Mouse (Mus musculus) limb, embryonic 14.5 days (tissue): ENCODE measurements around the gene Bap1. TPM values are rescaled to one million over a fixed set of nuclear protein-coding genes. Genes with fewer than 3 reads are reported as not detected.

Experiments used
- ATAC-seq: fragments of 200-750 bp; cut with Nextera tagmentation; 2 replicates; pipeline ENCODE4 v1.8.0; 2017; ENCODE audit warnings: low read depth, moderate number of reproducible peaks, moderate TSS enrichment; ENCODE audit not compliant: low FRiP score
- DNase-seq: peaks from one replicate; pipeline ENCODE4 v3.0.0-alpha.2; 2015; ENCODE audit warnings: low spot score
- H3K27ac ChIP-seq: fragments of 300-500 bp; sonication (generic); replicated peaks from 2 replicates; pipeline ENCODE4 v1.5.1; 2014; ENCODE audit warnings: low read depth, mild to moderate bottlenecking, low read length, moderate library complexity, mixed read lengths
- H3K27me3 ChIP-seq: fragments of 300-500 bp; sonication (generic); 2 replicates; pipeline ENCODE4 v1.6.1; 2014; ENCODE audit warnings: low read length, mixed read lengths; ENCODE audit not compliant: control insufficient read depth, insufficient read depth
- H3K36me3 ChIP-seq: fragments of 300-500 bp; sonication (generic); 2 replicates; pipeline ENCODE4 v1.6.1; 2014; ENCODE audit warnings: mild to moderate bottlenecking, low read length, moderate library complexity, mixed read lengths; ENCODE audit not compliant: control insufficient read depth, insufficient read depth
- H3K4me1 ChIP-seq: fragments of 300-500 bp; sonication (generic); 2 replicates; pipeline ENCODE4 v1.6.1; 2014; ENCODE audit warnings: antibody characterized with exemption, low read length, mixed read lengths; ENCODE audit not compliant: control insufficient read depth, insufficient read depth
- H3K4me2 ChIP-seq: fragments of 300-500 bp; sonication (generic); replicated peaks from 2 replicates; pipeline ENCODE4 v1.6.1; 2014; ENCODE audit warnings: low read depth, mild to moderate bottlenecking, low read length, moderate library complexity; ENCODE audit not compliant: severe bottlenecking
- H3K4me3 ChIP-seq: fragments of 300-500 bp; sonication (generic); replicated peaks from 2 replicates; pipeline ENCODE4 v1.5.1; 2014; ENCODE audit warnings: low read length
- H3K9ac ChIP-seq: fragments of 300-500 bp; sonication (generic); 2 replicates; pipeline ENCODE4 v1.6.1; 2014; ENCODE audit warnings: mild to moderate bottlenecking, low read depth, low read length, moderate library complexity; ENCODE audit not compliant: severe bottlenecking
- H3K9me3 ChIP-seq: fragments of 300-500 bp; sonication (generic); 2 replicates; pipeline ENCODE4 v1.6.1; 2016; ENCODE audit warnings: low read length; ENCODE audit not compliant: control insufficient read depth
- POLR2A ChIP-seq: fragments of 200-500 bp; IDR thresholded peaks from 2 replicates; pipeline ENCODE4 v1.8.0; 2012; ENCODE audit warnings: inconsistent platforms, mild to moderate bottlenecking, moderate library complexity, borderline replicate concordance; ENCODE audit not compliant: insufficient read depth, insufficient read length; ENCODE audit errors: extremely low read depth
- WGBS: fragments of 180-500 bp; shearing (Covaris S2); extraction: QIAGEN DNeasy Blood & Tissue Kit; methylation state at CpG from one replicate; pipeline ENCODE4 v1.1.7; 2014; 5-methylcytosine and 5-hydroxymethylcytosine counted together
- polyA plus RNA-seq, 2 experiments: library from polyadenylated mRNA; depleted of rRNA in 1 of 2; stranded (reverse) in 1 of 2; unstranded in 1 of 2; fragments of >200 nt; fragmentation: Nextera tagmentation in 1 of 2; extraction: Ambion mirVana in 1 of 2; gene quantifications; 2 replicates each; pipeline versions ENCODE4 v1.2.1 to v1.2.3; 2012 to 2014

The Bap1 gene
- polyA plus RNA-seq, 2 experiments, result 71.7 to 90.1 TPM

- H3K27ac ChIP-seq, result no peak overlapping the region
- peaks cover 3% of the 10 kb centered on the region; the same call in 1 of the 2 replicates for H3K4me1 ChIP-seq
- no peak overlapping the region for H3K4me2 ChIP-seq
- H3K9ac ChIP-seq, result no peak overlapping the region
- ATAC-seq (peak; percentile 32), DNase-seq (peak; percentile 78)
- no peaks in the 10 kb centered on the region for H3K27me3 ChIP-seq
- 0 out of 2 replicates have a peak, but pooled peaks cover 5% of the 10 kb centered on the region for H3K36me3 ChIP-seq
- TF ChIP-seq POLR2A, result no peak
- no peak overlapping the region for H3K4me3 ChIP-seq
- 20% methylated on average over 11 of the region's 11 CpGs for WGBS
- no peaks in the 10 kb centered on the region for H3K9me3 ChIP-seq
Measured at GRCm38 (mm10) chr14:31233996-31234591, 17.2 kb upstream of the Bap1 start.

- DNase-seq (no peak), ATAC-seq (no peak)
- no peak for TF ChIP-seq POLR2A
- Histone ChIP-seq H3K27me3 (no peaks in the 10 kb centered on the region), H3K9ac (no peak overlapping the region), H3K27ac (no peak overlapping the region), H3K4me3 (no peak overlapping the region), H3K4me2 (no peak overlapping the region), H3K9me3 (no peaks in the 10 kb centered on the region), H3K4me1 (no peaks in the 10 kb centered on the region), H3K36me3 (0 out of 2 replicates have a peak, but pooled peaks cover 8% of the 10 kb centered on the region)
- 80% methylated on average over 7 of the region's 7 CpGs for WGBS
Measured at GRCm38 (mm10) chr14:31237101-31237882, 14.0 kb upstream of the Bap1 start.

GRCm38 (mm10) chr14:31240528-31240927, 10.7 kb upstream of the Bap1 start:
- ATAC-seq, result peak; percentile 83
- Histone ChIP-seq H3K27me3 (no peaks in the 10 kb centered on the region), H3K9me3 (no peaks in the 10 kb centered on the region), H3K4me2 (no peak overlapping the region), H3K9ac (no peak overlapping the region), H3K4me3 (no peak overlapping the region), H3K36me3 (0 out of 2 replicates have a peak, but pooled peaks cover 8% of the 10 kb centered on the region), H3K4me1 (no peaks in the 10 kb centered on the region), H3K27ac (no peak overlapping the region)
- TF ChIP-seq POLR2A, result no peak
- WGBS, result 42% methylated on average over 3 of the region's 3 CpGs
- DNase-seq, result peak; percentile 12

- no peak for ATAC-seq
- no peak overlapping the region for H3K27ac ChIP-seq
- 77% methylated on average over 1 of the region's 1 CpGs for WGBS
- H3K9ac ChIP-seq, result no peak overlapping the region
- no peak overlapping the region for H3K4me2 ChIP-seq
- H3K27me3 ChIP-seq, result no peaks in the 10 kb centered on the region
- no peak overlapping the region for H3K4me3 ChIP-seq
- no peaks in the 10 kb centered on the region for H3K4me1 ChIP-seq
- no peaks in the 10 kb centered on the region for H3K36me3 ChIP-seq
- DNase-seq, result no peak
- no peak for TF ChIP-seq POLR2A
- no peaks in the 10 kb centered on the region for H3K9me3 ChIP-seq
Measured at GRCm38 (mm10) chr14:31244777-31245176, 6.5 kb upstream of the Bap1 start.

- no peaks in the 10 kb centered on the region for H3K9me3 ChIP-seq
Measured at GRCm38 (mm10) chr14:31245946-31246345, 5.3 kb upstream of the Bap1 start.

More at GRCm38 (mm10) chr14:31245946-31246345, 5.3 kb upstream of the Bap1 start:
- Histone ChIP-seq H3K27ac (no peak overlapping the region), H3K4me1 (no peaks in the 10 kb centered on the region; the same call in 1 of the 2 replicates), H3K27me3 (no peaks in the 10 kb centered on the region), H3K36me3 (no peaks in the 10 kb centered on the region), H3K4me3 (no peak overlapping the region), H3K9ac (no peak overlapping the region), H3K4me2 (no peak overlapping the region)
- no peak for ATAC-seq
- TF ChIP-seq POLR2A, result no peak
- 77% methylated on average over 1 of the region's 1 CpGs for WGBS
- no peak for DNase-seq
